Mouse (Mus musculus) large intestine, adult 2 months (tissue): ENCODE measurements at regions not wholly inside any gene's neighbourhood (a gene's known extent, or its start where the extent isn't known, plus 50 kb on each side); places are given as distances from the start of the nearest gene placed in this dataset.

Experiments
- DNase-seq: peaks from one replicate; pipeline ENCODE4 v3.0.0-alpha.2; 2012; ENCODE audit warnings: low read depth, low spot score
- WGBS: fragments of 180-500 bp; shearing (Covaris S2); methylation state at CpG from one replicate; pipeline ENCODE4 v1.1.7; 2018; 5-methylcytosine and 5-hydroxymethylcytosine counted together

DNA sequence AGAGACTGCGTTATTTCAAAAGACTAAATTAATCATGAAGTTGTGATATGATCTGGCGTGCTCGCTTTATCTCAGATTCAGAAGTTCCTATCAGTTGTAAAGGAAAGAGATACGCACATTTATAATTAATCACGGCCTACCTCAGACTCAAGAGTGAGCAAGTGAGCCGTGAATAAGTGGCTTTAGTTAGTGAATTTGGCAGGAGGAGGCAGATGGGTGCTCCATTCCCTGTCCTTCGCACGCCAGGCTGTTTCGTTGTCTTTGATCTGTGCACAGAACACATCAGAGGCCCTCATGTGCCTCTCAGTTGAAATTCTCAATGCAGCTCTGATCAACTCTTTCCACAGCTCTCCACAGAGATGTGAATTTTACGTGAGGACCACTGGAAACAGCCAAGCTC is 140.4 kb upstream of the Fam241a start:
- WGBS: 90% methylated on average over 10 of the region's 10 CpGs

DNA sequence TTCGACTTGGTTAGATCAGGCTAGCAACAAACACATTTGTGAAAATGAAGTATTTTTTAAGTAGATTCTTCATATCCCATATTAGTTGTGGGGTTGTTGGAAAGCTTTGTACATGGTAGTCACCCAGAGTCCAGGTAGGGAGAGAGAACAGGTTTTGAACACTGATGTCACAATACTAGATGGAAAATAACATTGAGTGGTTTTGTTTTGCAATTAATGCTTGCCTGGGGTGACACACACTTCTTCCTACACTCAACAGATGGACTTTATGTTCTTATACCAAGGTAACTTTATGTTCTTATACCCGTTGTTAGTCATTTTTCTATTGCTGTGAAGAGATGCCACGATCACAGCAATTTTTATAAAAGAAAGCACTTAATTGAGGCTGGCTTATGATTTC is 134.2 kb upstream of the Fam241a start:
- DNase-seq: no peak
- 87% methylated on average over 3 of the region's 3 CpGs for WGBS

More for the DNA sequence above, 140.4 kb upstream of the Fam241a start:
- no peak for DNase-seq

DNA sequence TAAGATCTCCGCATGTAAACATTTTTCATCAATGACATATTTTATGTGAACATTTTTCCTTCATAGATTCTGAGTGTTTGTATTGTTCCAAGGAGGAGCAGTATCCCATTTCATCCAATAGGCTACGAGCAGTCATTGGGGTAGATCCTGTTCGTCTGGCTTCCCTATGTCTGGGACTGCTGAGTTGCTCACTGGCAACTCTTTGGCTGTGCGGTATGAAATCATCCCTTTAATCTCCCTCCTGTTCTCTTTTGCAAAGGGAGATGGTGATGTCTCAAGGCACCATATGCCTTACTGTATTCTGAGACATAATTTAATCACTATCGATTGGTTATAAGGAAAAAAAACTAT is 133.4 kb upstream of the Fam241a start:
- DNase-seq: no peak
- WGBS: 72% methylated on average over 5 of the region's 5 CpGs

DNA sequence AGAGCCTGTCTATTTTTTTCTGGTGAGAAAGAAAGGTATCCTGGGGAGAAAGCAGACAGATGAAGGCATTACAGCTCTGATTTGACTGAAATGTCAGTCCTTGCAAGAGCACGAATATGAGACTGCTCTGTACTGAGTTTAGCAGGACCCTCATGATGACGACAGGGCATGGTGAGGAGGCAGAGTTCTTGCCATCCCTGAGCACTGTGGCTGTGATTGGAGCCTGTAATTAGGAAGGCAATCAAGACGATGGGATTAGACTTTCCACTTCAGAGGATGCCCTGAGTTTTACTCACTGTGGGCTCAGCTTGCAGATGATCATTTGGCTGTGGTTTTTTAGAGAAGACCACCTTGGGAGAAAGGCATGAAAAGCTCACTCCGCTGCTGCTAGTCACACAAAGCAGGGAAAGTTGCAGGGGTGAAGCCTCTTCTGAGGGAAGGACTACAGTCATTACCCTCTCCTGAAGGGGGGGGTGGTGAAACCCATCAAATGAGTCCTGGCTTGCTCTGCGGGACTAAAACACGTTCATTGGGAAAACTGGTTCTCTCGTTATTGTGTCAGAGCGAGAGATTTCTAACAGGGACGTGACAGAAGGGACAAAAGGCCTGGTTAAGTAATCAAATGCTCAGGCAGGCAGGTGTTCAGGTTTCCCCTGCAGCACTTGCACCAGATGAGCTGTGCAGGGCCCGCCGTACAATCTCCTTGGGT is 132.9 kb upstream of the Fam241a start:
- 36% methylated on average over 11 of the region's 11 CpGs for WGBS
- no peak for DNase-seq

DNA sequence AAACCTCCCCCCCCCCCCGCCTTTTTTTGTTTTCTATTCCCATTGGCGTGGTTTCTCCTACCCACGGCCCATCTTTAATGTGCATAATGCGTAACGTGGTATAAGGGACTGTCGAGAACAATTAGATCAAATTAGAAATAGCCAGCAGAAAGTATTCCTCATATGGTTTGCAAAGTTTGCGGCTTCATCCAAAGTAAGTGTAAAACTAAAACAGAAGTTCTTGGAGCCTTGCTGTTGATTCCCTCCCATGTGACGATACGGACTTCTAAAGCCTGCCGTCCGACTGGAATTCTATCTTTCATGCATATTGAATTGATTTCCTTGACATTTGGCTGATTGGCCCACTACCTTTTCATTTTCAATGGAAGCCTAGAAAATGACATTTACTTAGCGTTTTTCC is 128.7 kb upstream of the Fam241a start:
- 92% methylated on average over 12 of the region's 12 CpGs for WGBS
- DNase-seq: no peak

DNA sequence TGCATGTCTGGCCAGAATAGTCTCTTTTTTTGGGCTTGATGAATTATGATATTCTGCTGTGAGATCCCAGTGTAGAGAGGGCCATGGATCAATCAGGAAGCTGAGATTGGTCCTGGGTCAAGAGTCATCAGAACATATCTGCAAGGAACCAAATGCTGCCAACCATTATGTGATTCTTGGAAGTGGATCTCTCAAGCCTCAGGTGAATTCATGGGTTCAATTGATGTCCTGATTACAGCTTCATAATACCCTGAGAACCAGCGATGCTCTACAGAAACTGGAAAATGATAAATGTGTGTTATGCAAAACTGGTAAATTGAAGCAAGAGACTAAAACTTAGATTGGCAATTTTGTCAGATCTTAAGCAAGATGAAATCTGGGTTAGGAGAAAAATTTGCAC is 118.8 kb upstream of the Fam241a start:
- DNase-seq: no peak
- WGBS: 94% methylated on average over 1 of the region's 1 CpGs

DNA sequence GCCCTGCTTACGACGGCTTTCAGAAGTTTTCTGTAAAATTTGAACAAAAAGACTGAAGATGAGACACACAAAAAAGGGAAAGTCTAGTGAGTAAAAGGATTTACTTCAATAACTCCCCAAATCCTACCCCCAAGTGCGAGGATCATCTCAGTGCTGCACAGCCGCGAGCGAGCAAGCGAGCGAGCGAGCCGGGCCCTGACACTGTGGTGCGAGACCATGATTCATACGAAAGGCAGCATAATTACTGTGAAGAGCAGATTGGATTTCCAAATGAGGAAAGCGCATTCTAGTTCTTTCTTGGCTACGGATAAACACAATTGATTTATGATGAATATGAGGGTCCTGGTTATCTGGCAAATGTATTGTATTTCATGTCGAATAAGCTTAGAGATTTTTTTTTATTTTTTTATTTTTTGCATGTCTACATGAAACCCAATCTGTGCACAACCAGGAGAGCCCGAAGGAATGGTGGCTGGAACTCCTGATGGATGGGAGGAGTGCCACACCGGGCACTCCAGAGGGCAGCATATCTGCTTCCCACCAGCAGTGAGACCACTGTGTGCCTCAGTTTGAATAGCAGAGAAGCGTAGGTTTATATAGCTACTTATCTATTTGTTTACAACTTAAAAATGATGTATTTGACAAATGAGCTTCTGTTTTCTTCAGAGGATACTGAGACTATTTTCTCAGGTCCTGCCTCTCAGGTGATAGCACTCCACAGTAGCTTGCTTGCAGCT is 106.9 kb upstream of the Fam241a start:
- WGBS: 76% methylated on average over 18 of the region's 18 CpGs
- DNase-seq: no peak

DNA sequence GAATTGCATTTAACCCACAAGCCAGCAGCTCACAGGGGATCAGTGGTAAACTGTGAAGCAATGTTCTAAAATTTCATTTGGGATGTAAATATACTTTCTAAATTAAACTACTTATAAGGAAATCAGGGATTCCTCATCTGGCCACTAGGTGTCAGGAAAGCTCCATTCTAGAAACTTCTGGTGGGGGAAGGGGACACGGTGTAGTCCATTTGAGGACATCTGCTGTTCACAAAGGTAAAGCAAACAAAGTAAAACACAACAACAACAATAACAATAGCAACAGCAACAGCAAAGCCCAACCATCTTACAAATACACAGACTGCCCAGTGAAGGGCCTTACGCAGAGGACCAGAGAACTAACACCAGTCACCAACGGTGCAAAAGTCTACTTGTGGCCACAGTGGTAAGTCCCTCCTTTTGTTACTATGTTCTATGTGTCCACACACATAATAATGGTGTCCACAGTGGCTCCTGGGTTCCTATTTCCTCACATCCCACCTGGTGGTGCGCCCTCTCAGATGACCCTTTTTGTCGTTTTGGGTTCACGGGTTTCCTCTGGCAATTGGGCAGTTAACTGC is 105.9 kb upstream of the Fam241a start:
- WGBS: 74% methylated on average over 6 of the region's 6 CpGs
- DNase-seq: peak; percentile 3

DNA sequence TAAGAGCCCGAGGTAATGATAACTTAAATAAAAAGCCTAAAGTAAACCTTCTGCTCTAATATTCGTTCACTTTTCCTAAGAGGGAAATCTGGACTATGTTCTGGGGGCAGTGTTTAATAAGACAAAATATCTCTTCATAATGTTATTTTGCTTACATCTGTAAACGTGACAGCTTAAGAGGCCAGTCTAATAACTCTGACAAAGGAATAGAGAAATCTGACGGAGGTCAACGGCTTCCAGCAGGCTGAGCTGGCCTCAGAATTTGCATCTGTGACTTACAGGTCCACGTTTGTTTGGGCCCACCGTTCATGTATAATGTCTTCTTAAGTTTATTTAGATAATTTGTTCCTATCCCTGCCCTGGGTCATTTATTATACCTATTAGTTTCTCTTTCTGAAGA is 99.6 kb upstream of the Fam241a start:
- 23% methylated on average over 7 of the region's 7 CpGs for WGBS
- DNase-seq: no peak

DNA sequence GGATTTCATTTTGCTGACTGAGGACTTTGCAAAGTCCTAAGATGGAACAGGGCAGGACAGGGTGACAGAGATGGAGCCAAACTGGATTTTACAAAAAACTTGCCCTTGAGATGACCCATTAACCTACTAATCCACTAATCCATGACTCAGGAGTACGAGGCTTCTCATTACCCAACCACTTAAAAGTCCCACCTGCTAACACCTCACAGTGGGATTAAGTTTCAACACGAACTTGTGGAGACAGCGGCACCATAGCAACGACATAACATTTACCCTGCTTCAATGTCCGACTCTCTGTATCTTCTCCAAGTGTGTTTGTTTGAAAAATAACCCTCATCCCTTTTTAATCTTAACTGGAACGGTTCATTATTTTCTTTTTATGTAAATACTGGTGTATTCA is 91.5 kb upstream of the Fam241a start:
- DNase-seq: no peak
- WGBS: 52% methylated on average over 6 of the region's 6 CpGs

DNA sequence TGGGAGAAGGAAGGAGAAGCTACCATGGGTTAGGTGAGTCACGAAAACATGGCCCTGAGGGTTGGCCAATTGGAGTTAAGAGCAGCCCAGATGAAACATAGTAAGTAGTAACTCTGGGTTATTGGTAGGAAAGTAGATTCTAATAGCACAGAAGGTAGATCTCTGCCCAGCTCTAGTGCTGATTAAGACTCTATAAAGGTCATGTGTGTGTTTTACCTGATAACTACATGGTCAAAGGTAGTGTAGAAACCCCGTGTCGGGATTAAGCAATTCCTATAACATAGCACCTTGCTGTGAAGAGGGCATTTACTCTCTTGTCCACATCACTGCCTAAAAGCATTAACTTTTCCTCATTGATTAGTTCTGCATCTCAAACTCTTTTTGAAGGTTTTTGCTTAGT is 89.0 kb upstream of the Fam241a start:
- no peak for DNase-seq
- 85% methylated on average over 3 of the region's 3 CpGs for WGBS

DNA sequence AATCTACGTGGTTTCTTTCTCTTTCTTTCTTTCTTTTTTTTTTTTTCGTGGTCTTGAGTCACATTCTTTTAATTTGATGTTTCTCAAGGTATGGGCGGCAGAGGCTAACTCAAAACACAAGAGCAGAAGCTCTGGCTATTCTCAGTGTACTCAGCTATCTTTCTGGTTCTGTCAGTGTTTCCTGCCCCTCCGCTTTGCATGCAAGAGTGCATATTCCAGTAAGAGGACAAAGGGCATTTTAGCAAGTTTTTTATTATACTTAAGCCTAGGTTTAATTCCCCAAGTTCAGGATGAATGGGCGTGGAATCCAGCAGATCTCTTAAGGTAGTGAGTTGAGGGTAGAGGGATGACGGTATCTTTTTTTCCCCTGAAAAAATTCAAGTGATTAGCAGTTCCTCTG is 81.1 kb upstream of the Fam241a start:
- no peak for DNase-seq
- WGBS: 24% methylated on average over 6 of the region's 6 CpGs

DNA sequence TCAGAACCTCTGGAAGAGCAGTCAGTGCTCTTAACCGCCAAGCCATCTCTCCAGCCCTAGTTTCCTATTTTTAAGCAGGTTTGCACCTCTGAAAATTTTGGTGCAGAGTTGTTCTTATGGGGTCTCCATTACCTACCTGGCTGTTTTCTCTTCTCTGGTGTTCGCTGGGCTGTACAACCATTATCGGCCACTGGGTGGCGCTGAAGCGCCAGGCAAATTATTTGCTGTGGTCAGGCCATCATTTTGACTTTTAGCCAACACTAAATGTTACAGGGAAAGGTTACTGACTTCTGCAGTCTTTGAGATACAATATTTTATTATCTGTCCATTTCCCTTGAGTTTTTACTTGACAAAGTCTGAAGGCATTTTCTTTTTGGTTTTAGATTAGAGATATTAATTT is 74.8 kb upstream of the Fam241a start:
- DNase-seq: no peak
- 6% methylated on average over 5 of the region's 5 CpGs for WGBS

DNA sequence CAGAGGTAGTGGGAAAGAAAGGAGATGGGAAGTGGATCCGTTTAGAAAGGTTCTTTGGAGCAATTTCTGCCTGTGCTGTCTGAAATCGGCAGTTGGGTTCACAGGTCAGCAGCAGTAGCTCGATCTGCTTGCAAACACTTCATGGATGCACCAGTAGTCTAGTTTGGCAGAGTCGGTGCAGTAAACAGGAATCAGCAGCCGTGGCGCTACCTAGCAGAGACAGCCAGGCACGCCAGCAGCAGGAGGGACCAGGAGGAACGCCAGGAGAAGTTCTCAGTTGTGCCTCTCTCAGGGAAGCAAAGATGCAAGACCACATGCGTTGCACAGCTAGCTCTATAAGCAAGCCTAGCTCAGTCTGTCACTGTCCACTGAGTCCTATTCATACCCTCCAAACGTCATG is 71.0 kb upstream of the Fam241a start:
- DNase-seq: no peak
- WGBS: 63% methylated on average over 10 of the region's 10 CpGs

DNA sequence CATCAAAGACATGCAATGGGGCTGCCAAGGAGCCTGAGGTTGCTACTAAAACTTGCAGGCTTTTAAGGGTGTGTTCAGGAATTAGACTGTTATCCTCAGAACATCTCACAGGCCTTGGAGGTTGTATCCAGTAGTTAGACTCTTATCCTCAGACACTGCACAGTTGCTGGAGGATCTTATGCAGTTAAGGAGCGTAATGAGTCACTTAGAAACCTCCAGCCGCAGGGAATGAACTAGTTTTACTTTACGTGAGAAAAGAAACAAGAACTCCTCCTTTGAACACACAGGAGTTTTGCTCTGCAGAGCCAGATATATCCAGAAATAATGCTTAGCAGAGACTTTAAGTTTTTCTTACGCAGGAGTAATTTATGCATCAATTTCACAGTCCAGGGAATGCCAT is 70.1 kb upstream of the Fam241a start:
- no peak for DNase-seq
- 79% methylated on average over 4 of the region's 4 CpGs for WGBS

DNA sequence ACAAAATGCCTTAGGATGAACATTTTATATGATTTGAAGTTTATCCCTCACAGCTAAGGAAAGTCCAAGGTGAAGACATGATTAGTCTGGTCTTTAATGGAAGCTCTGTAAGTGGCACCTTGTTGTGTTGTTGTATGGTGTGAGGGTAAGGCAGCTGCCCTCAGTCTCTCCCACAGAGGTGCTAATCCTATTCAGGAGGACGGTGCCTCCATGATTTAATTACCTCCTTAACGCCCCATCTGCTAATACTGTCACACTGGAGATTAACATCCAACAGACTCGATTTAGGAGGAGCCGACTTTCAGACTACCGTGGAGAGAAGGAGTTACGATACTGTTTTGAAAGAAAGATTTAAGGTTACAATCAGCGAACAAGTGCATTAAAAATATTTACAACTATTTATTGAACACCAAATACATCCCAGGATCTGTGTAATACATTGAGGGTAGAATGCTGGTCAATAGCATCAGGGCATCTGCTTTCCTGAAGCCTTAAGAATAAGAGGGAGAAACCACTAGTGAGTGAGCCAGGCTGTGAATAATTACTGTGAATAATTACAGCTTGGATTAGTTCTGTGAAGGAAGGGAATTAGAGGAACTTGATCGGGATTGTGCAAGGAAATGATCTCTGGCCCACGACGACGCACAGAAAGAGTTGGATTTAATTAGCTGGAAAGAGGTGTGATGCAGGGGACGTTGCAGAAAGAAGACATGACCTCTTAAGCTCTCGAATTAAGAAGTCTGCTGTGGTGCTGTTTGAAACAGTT is 63.0 kb upstream of the Fam241a start:
- DNase-seq: no peak
- 42% methylated on average over 13 of the region's 13 CpGs for WGBS

DNA sequence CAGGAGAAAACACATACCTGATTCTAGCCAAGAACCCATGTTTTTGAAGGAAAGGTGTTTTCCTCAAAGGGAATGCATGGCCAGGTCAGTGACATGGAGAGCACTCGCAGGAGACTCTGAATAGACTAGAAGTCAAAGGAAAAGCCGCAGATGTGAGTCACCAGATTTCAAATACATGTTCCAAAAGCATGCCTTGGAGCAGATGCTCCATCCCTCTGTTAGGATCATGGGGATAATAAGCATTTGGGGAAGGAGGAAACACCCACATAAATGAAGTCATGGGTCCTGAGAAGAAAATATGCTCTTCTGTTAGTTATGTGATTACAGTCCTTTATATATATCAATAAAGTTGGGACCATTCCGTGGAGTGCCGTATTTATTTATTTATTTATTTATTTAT is 58.7 kb upstream of the Fam241a start:
- 83% methylated on average over 4 of the region's 4 CpGs for WGBS
- no peak for DNase-seq

DNA sequence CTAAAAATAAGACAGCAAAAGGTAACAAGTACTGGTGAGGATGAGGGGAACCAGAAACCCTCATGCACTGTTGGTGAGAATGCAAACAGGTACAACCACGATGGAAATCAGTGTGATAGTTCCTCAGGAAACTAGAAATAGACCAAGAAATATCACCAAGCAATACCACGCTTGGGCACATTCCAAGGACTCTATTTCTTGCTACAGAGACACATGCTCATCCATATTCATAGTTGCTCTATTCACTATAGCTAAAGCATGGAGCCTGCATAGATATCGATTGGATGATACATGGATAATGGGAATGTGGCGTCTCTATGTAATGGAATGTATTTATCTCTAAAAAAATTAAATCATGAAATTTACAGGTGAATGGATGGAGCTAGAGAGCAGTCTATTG is 57.5 kb upstream of the Fam241a start:
- 89% methylated on average over 4 of the region's 4 CpGs for WGBS
- no peak for DNase-seq

DNA sequence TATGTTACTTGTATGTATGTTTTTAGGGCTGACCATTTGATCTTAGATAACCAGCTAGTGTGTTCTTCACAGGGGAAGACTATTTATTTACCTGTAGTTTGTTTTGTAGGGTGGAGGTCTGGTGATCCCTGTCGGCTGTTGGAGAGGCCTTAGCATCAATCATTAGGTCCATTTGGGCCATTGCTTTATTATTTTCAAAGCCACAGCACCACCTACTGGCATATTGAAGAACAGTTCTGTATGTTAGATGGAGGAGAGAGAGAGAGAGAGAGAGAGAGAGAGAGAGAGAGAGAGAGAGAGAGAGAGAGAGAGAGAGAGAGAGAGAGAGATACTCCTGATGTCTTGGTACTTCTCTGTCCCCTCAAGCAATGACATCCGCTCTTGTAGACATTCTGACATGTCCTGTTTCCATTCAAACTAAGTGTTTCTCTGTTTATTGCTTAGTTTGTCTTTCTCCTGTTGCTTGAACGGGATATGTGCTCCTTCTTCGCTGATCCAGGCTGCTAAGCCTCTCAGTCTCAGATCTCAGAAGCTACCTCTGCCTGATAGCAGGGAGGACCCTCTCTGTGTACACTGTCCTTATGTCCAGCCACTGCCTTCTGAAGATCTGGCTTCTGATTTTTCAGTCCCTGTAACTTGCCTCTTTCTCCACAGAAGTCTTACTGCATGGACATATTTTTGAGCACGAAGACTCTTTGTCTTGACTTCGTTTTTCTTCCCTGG is 52.9 kb upstream of the Fam241a start:
- 39% methylated on average over 6 of the region's 6 CpGs for WGBS
- peak; percentile 63 for DNase-seq

DNA sequence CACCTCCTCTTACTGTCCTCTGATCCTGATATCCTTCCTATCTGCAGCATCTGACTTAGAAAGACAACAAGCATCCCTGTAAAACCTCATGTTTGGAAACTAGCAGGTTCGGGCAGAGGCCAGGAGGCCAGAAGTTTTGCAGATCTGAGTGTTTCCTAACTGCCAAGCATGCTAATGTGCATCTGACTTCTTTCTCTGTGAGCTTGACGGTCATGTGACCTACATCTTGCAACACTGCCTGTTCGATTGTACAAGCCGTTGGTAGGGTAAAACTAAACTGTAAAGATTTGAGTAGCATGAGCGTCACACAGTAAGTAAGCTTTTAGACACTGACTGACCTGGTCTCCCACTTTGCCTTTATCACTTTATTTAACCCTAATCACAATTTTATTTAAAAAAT is 52.2 kb upstream of the Fam241a start:
- 66% methylated on average over 5 of the region's 5 CpGs for WGBS
- no peak for DNase-seq
